Mouse (Mus musculus) small intestine, adult 2 months (tissue): Measurements from ENCODE around the gene Hcrtr1.

Experiments
- CTCF ChIP-seq: fragments of 200-500 bp; IDR thresholded peaks from 2 replicates; pipeline ENCODE4 v1.5.1; 2012; ENCODE audit warnings: low read depth, mild to moderate bottlenecking, control low read depth, inconsistent platforms, low read length, moderate library complexity, mixed read lengths; ENCODE audit not compliant: insufficient replicate concordance, insufficient read length; ENCODE audit errors: extremely low read depth
- POLR2A ChIP-seq: fragments of 200-500 bp; IDR thresholded peaks from 2 replicates; pipeline ENCODE4 v1.6.1; 2012; ENCODE audit warnings: low read depth, mild to moderate bottlenecking, control low read depth, inconsistent platforms, low read length, moderate library complexity

GRCm38 (mm10) chr4:130170362-130170761 is 31.2 kb upstream of the Hcrtr1 start:
- no peak for TF ChIP-seq CTCF
- no peak for TF ChIP-seq POLR2A
